Mouse (Mus musculus) testis, adult 10 weeks (tissue): ENCODE measurements around the gene Gm28308. TPM values are rescaled to one million over a fixed set of nuclear protein-coding genes. Genes with fewer than 3 reads are reported as not detected.

ENCODE experiments used
- polyA plus RNA-seq: library from polyadenylated mRNA; stranded (reverse); fragments of 350-450 nt; fragmentation: Illumina TruSeq; extraction: RNeasy Lipid Tissue Mini Kit (QIAGEN cat#74804); gene quantifications from one replicate; pipeline ENCODE4 v1.2.3, GENCODE M21; 2014; ENCODE audit warnings: low read depth, low replicate concordance

Gm28308 gene
- polyA plus RNA-seq, 1 experiment from 2014 or later, result not detected

Other genes with a start within 250 kb of the Gm28308 start
- gene Skap2, start 200.8 kb downstream of the Gm28308 start, polyA plus RNA-seq, result 33.6 TPM
- 0.13 TPM for gene Hoxa1, start 55.0 kb downstream of the Gm28308 start, polyA plus RNA-seq
- gene Hoxa2, start 48.5 kb downstream of the Gm28308 start, polyA plus RNA-seq, result not detected
- not detected for gene 5730596B20Rik, start 35.8 kb downstream of the Gm28308 start, polyA plus RNA-seq
- 51.6 TPM for gene Hoxa4, start 21.6 kb downstream of the Gm28308 start, polyA plus RNA-seq
- 0.28 TPM for gene Hoxa5, start 8.8 kb downstream of the Gm28308 start, polyA plus RNA-seq
- gene Hoxa6, start 4.6 kb downstream of the Gm28308 start, polyA plus RNA-seq, result not detected
- gene Hoxa3, start within 50 bp of the Gm28308 start, polyA plus RNA-seq, result 2.9 TPM
- gene Hoxa7, start 8.5 kb upstream of the Gm28308 start, polyA plus RNA-seq, result 0.59 TPM
- gene Hoxa9, start 17.8 kb upstream of the Gm28308 start, polyA plus RNA-seq, result 0.43 TPM
- gene Hoxa10, start 27.5 kb upstream of the Gm28308 start, polyA plus RNA-seq, result not detected
- gene Hoxa11, start 32.5 kb upstream of the Gm28308 start, polyA plus RNA-seq, result not detected
- gene Hoxa13, start 47.5 kb upstream of the Gm28308 start, polyA plus RNA-seq, result not detected
- gene Evx1, start 100.2 kb upstream of the Gm28308 start, polyA plus RNA-seq, result not detected